Mouse (Mus musculus): Measurements from ENCODE around the gene Olfr1126. TPM values are rescaled to one million over a fixed set of nuclear protein-coding genes. Genes with fewer than 3 reads are reported as not detected.
"Not testable (repeated sequence)": the region's sequence is repeated elsewhere in the genome, so short reads cannot be mapped to it uniquely, and the experiment has no call there.

Olfr1126 gene
- not detected in 2 replicates for total RNA-seq (2021)
- long read RNA-seq, experiment 1 = 0 reads
- long read RNA-seq, experiment 2 = 0 reads

- DNase-seq = no peak
These were observed at the start of gene Olfr1126 for GRCm38 (mm10) chr2:87453662-87454061. Gene Olfr1126, plus strand, starts transcription at chr2:87453962.

GRCm38 (mm10) chr2:87416335-87416734, 37.4 kb upstream of the Olfr1126 start, which contains the start of gene Olfr1123:
Gene Olfr1123, plus strand, starts transcription at chr2:87416635.
- no peak for DNase-seq

GRCm38 (mm10) chr2:87429975-87430374, 23.8 kb upstream of the Olfr1126 start, which contains the start of gene Olfr1124:
Gene Olfr1124, plus strand, starts transcription at chr2:87430275.
- DNase-seq = no peak

DNA sequence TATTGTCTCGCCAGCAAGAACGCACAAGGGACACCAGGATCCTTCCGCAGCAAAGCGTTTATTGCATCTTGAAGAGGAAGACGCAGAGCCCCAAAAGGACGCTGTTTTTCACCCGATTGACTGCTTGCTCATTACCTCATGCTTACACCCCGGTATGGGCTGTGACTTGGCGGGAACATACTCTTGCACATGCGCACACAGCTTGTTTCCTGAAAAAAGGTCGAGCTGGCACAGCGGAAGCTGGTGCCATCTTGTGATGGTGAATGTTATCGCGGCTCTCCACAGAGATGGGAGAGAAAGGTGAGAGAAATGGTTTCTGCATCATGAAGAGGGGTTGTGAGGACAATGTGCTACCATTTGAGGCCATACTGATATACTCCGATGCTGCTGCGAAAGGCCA, 16.0 kb upstream of the Olfr1126 start:
- DNase-seq = no peak

- no peak for DNase-seq
These were observed 8.0 kb downstream of the Olfr1126 start for GRCm38 (mm10) chr2:87461769-87462168.

DNA sequence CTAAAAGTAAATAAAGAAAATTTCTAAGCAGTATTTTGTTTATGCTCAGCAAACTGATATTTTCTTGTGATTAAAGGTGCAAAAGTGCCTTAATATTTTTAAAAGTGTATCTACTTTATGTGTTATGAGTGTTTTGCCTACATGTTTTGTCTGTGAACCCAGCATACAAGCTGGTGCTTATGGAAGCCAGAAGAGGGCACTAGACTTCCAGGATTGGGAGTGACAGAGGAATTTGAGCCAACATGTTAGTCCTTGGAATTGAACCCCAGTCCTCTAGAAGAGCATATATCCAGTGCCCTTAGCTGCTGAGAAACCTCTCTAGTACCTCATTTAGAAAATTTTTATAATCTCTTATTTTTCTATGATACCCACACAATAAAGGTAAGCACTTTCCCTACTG, 26.4 kb downstream of the Olfr1126 start:
- DNase-seq = no peak

GRCm38 (mm10) chr2:87481158-87481557, 27.4 kb downstream of the Olfr1126 start:
- DNase-seq = no peak

- no peak for DNase-seq
These were observed 28.5 kb downstream of the Olfr1126 start for GRCm38 (mm10) chr2:87482276-87482675.

DNA sequence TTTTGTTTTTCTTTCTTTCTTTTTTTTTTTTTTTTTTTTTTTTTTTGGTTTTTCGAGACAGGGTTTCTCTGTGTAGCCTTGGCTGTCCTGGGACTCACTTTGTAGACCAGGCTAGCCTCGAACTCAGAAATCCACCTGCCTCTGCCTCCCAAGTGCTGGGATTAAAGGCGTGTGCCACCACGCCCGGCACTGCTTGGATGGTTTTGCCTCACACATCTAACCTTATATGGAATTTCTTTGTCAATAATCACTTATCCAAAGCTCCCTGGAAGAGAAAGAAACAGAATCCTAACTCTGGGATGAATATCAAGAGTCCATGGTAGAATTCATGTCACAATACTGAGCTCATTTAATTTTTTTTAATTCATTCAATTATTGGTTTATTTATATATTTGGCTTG, 43.2 kb downstream of the Olfr1126 start, which contains the start of gene Pramel7:
Pramel7 (minus strand) TSS at position 101 of the 400 bp plus-strand sequence.
- not testable (repeated sequence) for DNase-seq

DNA sequence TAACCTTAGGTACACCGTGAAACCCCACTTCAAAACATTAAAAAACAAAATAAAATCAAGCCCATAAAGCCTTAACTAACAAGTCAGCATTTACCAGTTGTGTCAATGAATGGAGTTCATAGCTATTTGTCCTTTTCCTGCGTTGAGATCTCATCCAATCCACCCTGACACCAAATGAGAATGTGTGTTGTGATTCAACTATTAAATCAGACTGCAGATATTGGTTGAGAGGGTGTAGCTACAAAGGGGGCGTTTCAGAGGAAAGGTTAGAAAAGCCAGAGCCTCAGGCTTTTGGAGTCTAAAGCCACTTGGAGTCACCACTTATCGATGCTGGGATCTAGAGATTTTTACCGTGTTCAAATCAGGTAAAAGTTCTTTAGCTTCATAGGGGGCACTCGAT, 52.5 kb downstream of the Olfr1126 start, which contains the start of gene Pramel6:
Pramel6 (plus strand) TSS at position 301 of the 400 bp plus-strand sequence.
- DNase-seq = no peak

Other genes with a start within 250 kb of the Olfr1126 start
- not detected in 2 replicates for gene Olfr1113, start 245.0 kb upstream of the Olfr1126 start, total RNA-seq (2021)
- gene Olfr1115, start 205.9 kb upstream of the Olfr1126 start, total RNA-seq (2021) = not detected in 2 replicates
- not detected in 2 replicates for gene Olfr1116, start 186.4 kb upstream of the Olfr1126 start, total RNA-seq (2021)
- gene Olfr1118, start 146.4 kb upstream of the Olfr1126 start, total RNA-seq (2021) = not detected in 2 replicates
- not detected in 2 replicates for gene Olfr1120, start 99.1 kb upstream of the Olfr1126 start, total RNA-seq (2021)
- not detected in 2 replicates for gene Olfr1121, start 84.1 kb upstream of the Olfr1126 start, total RNA-seq (2021)
- not detected in 2 replicates for gene Olfr1122, start 68.1 kb upstream of the Olfr1126 start, total RNA-seq (2021)
- not detected in 2 replicates for gene Olfr1123, start 37.3 kb upstream of the Olfr1126 start, total RNA-seq (2021)
- gene Olfr1124, start 23.7 kb upstream of the Olfr1126 start, total RNA-seq (2021) = not detected in 2 replicates
- not detected in 2 replicates for gene Pramel7, start 43.1 kb downstream of the Olfr1126 start, total RNA-seq (2021)
- not detected in 2 replicates for gene Pramel6, start 52.6 kb downstream of the Olfr1126 start, total RNA-seq (2021)
- gene Olfr153, start 77.8 kb downstream of the Olfr1126 start, total RNA-seq (2021) = not detected in 2 replicates
- gene Olfr1128, start 91.6 kb downstream of the Olfr1126 start, total RNA-seq (2021) = not detected in 2 replicates
- gene Olfr1129, start 119.9 kb downstream of the Olfr1126 start, total RNA-seq (2021) = not detected in 2 replicates
- gene Olfr1130, start 152.2 kb downstream of the Olfr1126 start, total RNA-seq (2021) = not detected in 2 replicates
- not detected in 2 replicates for gene Olfr1131, start 173.1 kb downstream of the Olfr1126 start, total RNA-seq (2021)
- not detected in 2 replicates for gene Olfr1132, start 183.6 kb downstream of the Olfr1126 start, total RNA-seq (2021)
- gene Olfr1133, start 193.4 kb downstream of the Olfr1126 start, total RNA-seq (2021) = not detected in 2 replicates
- not detected in 2 replicates for gene Olfr1134, start 204.5 kb downstream of the Olfr1126 start, total RNA-seq (2021)
- gene Olfr1135, start 219.7 kb downstream of the Olfr1126 start, total RNA-seq (2021) = not detected in 2 replicates
- gene Olfr1136, start 240.0 kb downstream of the Olfr1126 start, total RNA-seq (2021) = not detected in 2 replicates